Mouse (Mus musculus) kidney, embryonic 15.5 days (tissue): ENCODE data around the gene Chic1. TPM values are rescaled to one million over a fixed set of nuclear protein-coding genes. Genes with fewer than 3 reads are reported as not detected.

Experiments used
- ATAC-seq: fragments of 200-750 bp; cut with Nextera tagmentation; replicated peaks from 2 replicates; pipeline ENCODE4 v1.8.0; 2017; ENCODE audit warnings: moderate TSS enrichment; ENCODE audit not compliant: low FRiP score
- H3K27ac ChIP-seq: fragments of 300-500 bp; sonication (generic); 2 replicates; pipeline ENCODE4 v1.5.1; 2015; ENCODE audit warnings: mild to moderate bottlenecking, inconsistent platforms
- H3K27me3 ChIP-seq: fragments of 300-500 bp; sonication (generic); 2 replicates; pipeline ENCODE4 v1.6.1; 2015; ENCODE audit warnings: inconsistent platforms
- H3K36me3 ChIP-seq: fragments of 300-500 bp; sonication (generic); 2 replicates; pipeline ENCODE4 v1.6.1; 2015; ENCODE audit warnings: inconsistent platforms
- H3K4me1 ChIP-seq: fragments of 300-500 bp; sonication (generic); 2 replicates; pipeline ENCODE4 v1.6.1; 2015; ENCODE audit warnings: inconsistent platforms
- H3K4me2 ChIP-seq: fragments of 300-500 bp; sonication (generic); 2 replicates; pipeline ENCODE4 v1.6.1; 2015; ENCODE audit warnings: moderate library complexity, mild to moderate bottlenecking, inconsistent platforms
- H3K4me3 ChIP-seq: fragments of 300-500 bp; sonication (generic); replicated peaks from 2 replicates; pipeline ENCODE4 v1.5.1; 2015; ENCODE audit warnings: mild to moderate bottlenecking, inconsistent platforms
- H3K9ac ChIP-seq: fragments of 300-500 bp; sonication (generic); 2 replicates; pipeline ENCODE4 v1.6.1; 2015; ENCODE audit warnings: mild to moderate bottlenecking, inconsistent platforms
- H3K9me3 ChIP-seq: fragments of 300-500 bp; sonication (generic); replicated peaks from 2 replicates; pipeline ENCODE4 v1.6.1; 2016; ENCODE audit warnings: inconsistent platforms
- WGBS: fragments of 180-500 bp; shearing (Covaris S2); methylation state at CpG from one replicate; pipeline ENCODE4 v1.1.7; 2015; ENCODE audit warnings: mixed read lengths; 5-methylcytosine and 5-hydroxymethylcytosine counted together
- polyA plus RNA-seq: library from polyadenylated mRNA; unstranded; fragments of >200 nt; fragmentation: Nextera tagmentation; extraction: Ambion mirVana; gene quantifications from 2 replicates; pipeline ENCODE4 v1.2.1, GENCODE M21; 2015

Chic1 gene
- polyA plus RNA-seq, 1 experiment from 2014 or later = 3.8 TPM

GRCm38 (mm10) chrX:103368650-103369049, 12.4 kb downstream of the Chic1 start:
- WGBS = 73% methylated on average over 3 of the region's 3 CpGs

GRCm38 (mm10) chrX:103371221-103371620, 14.9 kb downstream of the Chic1 start:
- H3K4me1 ChIP-seq = no peaks in the 10 kb centered on the region
- no peaks in the 10 kb centered on the region for H3K9me3 ChIP-seq
- no peak for ATAC-seq
- no peak overlapping the region for H3K4me3 ChIP-seq
- 67% methylated on average over 2 of the region's 2 CpGs for WGBS
- no peak overlapping the region for H3K27ac ChIP-seq
- H3K27me3 ChIP-seq = peaks cover 30% of the 10 kb centered on the region; the same call in 1 of the 2 replicates
- no peak overlapping the region for H3K9ac ChIP-seq
- H3K4me2 ChIP-seq = no peak overlapping the region
- H3K36me3 ChIP-seq = no peaks in the 10 kb centered on the region

More at GRCm38 (mm10) chrX:103368650-103369049, 12.4 kb downstream of the Chic1 start:
- H3K4me3 ChIP-seq = no peak overlapping the region
- peaks cover 21% of the 10 kb centered on the region for H3K27me3 ChIP-seq
- no peak overlapping the region for H3K4me2 ChIP-seq
- ATAC-seq = no peak
- H3K36me3 ChIP-seq = no peaks in the 10 kb centered on the region
- H3K4me1 ChIP-seq = no peaks in the 10 kb centered on the region
- H3K9me3 ChIP-seq = no peaks in the 10 kb centered on the region
- no peak overlapping the region for H3K27ac ChIP-seq
- no peak overlapping the region for H3K9ac ChIP-seq

GRCm38 (mm10) chrX:103371627-103372026, 15.4 kb downstream of the Chic1 start:
- Histone ChIP-seq H3K4me3 (no peak overlapping the region), H3K4me1 (no peaks in the 10 kb centered on the region), H3K9me3 (no peaks in the 10 kb centered on the region), H3K9ac (no peak overlapping the region), H3K27ac (no peak overlapping the region), H3K36me3 (no peaks in the 10 kb centered on the region), H3K27me3 (peaks cover 31% of the 10 kb centered on the region; the same call in 1 of the 2 replicates), H3K4me2 (no peak overlapping the region)
- WGBS = 68% methylated on average over 2 of the region's 2 CpGs
- no peak for ATAC-seq

- H3K36me3 ChIP-seq = no peaks in the 10 kb centered on the region
- H3K27ac ChIP-seq = no peak overlapping the region
- no peak for ATAC-seq
- no peaks in the 10 kb centered on the region for H3K4me1 ChIP-seq
- no peak overlapping the region for H3K4me3 ChIP-seq
- no peak overlapping the region for H3K9ac ChIP-seq
- no peak overlapping the region for H3K4me2 ChIP-seq
- 61% methylated on average over 5 of the region's 5 CpGs for WGBS
- H3K9me3 ChIP-seq = no peaks in the 10 kb centered on the region
- peaks cover 30% of the 10 kb centered on the region; the same call in 1 of the 2 replicates for H3K27me3 ChIP-seq
Measured at GRCm38 (mm10) chrX:103374250-103374649, 18.0 kb downstream of the Chic1 start.

GRCm38 (mm10) chrX:103384528-103384927, 28.3 kb downstream of the Chic1 start:
- no peak for ATAC-seq
- no peak overlapping the region for H3K4me2 ChIP-seq
- peaks cover 41% of the 10 kb centered on the region for H3K27me3 ChIP-seq
- WGBS = 82% methylated on average over 3 of the region's 3 CpGs
- no peak overlapping the region for H3K9ac ChIP-seq
- no peak overlapping the region for H3K4me3 ChIP-seq
- no peaks in the 10 kb centered on the region for H3K4me1 ChIP-seq
- H3K36me3 ChIP-seq = no peaks in the 10 kb centered on the region
- H3K9me3 ChIP-seq = no peaks in the 10 kb centered on the region
- no peak overlapping the region for H3K27ac ChIP-seq

GRCm38 (mm10) chrX:103388131-103388530, 31.9 kb downstream of the Chic1 start:
- H3K9ac ChIP-seq = no peak overlapping the region
- no peak overlapping the region for H3K4me2 ChIP-seq
- no peak overlapping the region for H3K27ac ChIP-seq
- no peaks in the 10 kb centered on the region for H3K9me3 ChIP-seq
- no peaks in the 10 kb centered on the region for H3K36me3 ChIP-seq
- peaks cover 33% of the 10 kb centered on the region for H3K27me3 ChIP-seq
- no peak overlapping the region for H3K4me3 ChIP-seq
- 74% methylated on average over 3 of the region's 3 CpGs for WGBS
- ATAC-seq = no peak
- H3K4me1 ChIP-seq = no peaks in the 10 kb centered on the region

- Histone ChIP-seq H3K9ac (no peak overlapping the region), H3K4me3 (no peak overlapping the region), H3K27ac (no peak overlapping the region), H3K36me3 (no peaks in the 10 kb centered on the region), H3K9me3 (no peaks in the 10 kb centered on the region), H3K4me2 (no peak overlapping the region), H3K27me3 (peaks cover 39% of the 10 kb centered on the region), H3K4me1 (no peaks in the 10 kb centered on the region)
- 66% methylated on average over 1 of the region's 1 CpGs for WGBS
- ATAC-seq = no peak
Measured at GRCm38 (mm10) chrX:103393841-103394240, 37.6 kb downstream of the Chic1 start.

GRCm38 (mm10) chrX:103405021-103405420, 48.7 kb downstream of the Chic1 start:
- WGBS = 48% methylated on average over 13 of the region's 13 CpGs
- no peak for ATAC-seq

GRCm38 (mm10) chrX:103414167-103414566, 57.9 kb downstream of the Chic1 start, which contains the start of gene Tsx:
Gene Tsx, plus strand, starts transcription at chrX:103414467.
- no peaks in the 10 kb centered on the region for H3K4me1 ChIP-seq
- no peak within 1 kb of the TSS for H3K4me3 ChIP-seq
- ATAC-seq = no peak
- peaks cover 50% of the 10 kb centered on the region for H3K27me3 ChIP-seq
- H3K4me2 ChIP-seq = no peak within 1 kb of the TSS
- 75% methylated on average over 5 of the region's 5 CpGs for WGBS
- no peaks in the 10 kb centered on the region for H3K9me3 ChIP-seq
- H3K36me3 ChIP-seq = no peaks in the 10 kb centered on the region
- H3K9ac ChIP-seq = no peak within 1 kb of the TSS
- H3K27ac ChIP-seq = no peak within 1 kb of the TSS

More at GRCm38 (mm10) chrX:103405021-103405420, 48.7 kb downstream of the Chic1 start:
- Histone ChIP-seq H3K27ac (no peak overlapping the region), H3K9ac (no peak overlapping the region), H3K36me3 (no peaks in the 10 kb centered on the region), H3K27me3 (peaks cover 25% of the 10 kb centered on the region), H3K4me3 (no peak overlapping the region), H3K4me2 (0 out of 2 replicates have a peak overlapping the region, but pooled peaks have one; percentile 12), H3K9me3 (no peaks in the 10 kb centered on the region), H3K4me1 (no peaks in the 10 kb centered on the region)

- no peaks in the 10 kb centered on the region for H3K36me3 ChIP-seq
- 94% methylated on average over 2 of the region's 2 CpGs for WGBS
Measured at GRCm38 (mm10) chrX:103421710-103422109, 65.4 kb downstream of the Chic1 start, which contains the start of gene Gm26992. Gene Gm26992, plus strand, starts transcription at chrX:103422010.

GRCm38 (mm10) chrX:103427677-103428076, 71.4 kb downstream of the Chic1 start:
- Histone ChIP-seq H3K4me3 (no peak overlapping the region), H3K9ac (no peak overlapping the region), H3K27ac (no peak overlapping the region), H3K27me3 (peaks cover 36% of the 10 kb centered on the region), H3K4me2 (no peak overlapping the region), H3K36me3 (no peaks in the 10 kb centered on the region), H3K9me3 (no peaks in the 10 kb centered on the region), H3K4me1 (no peaks in the 10 kb centered on the region)
- ATAC-seq = no peak
- WGBS = 73% methylated on average over 7 of the region's 7 CpGs

More at GRCm38 (mm10) chrX:103421710-103422109, 65.4 kb downstream of the Chic1 start, which contains the start of gene Gm26992:
- H3K4me1 ChIP-seq = no peaks in the 10 kb centered on the region
- no peak within 1 kb of the TSS for H3K27ac ChIP-seq
- H3K27me3 ChIP-seq = peaks cover 30% of the 10 kb centered on the region
- no peak within 1 kb of the TSS for H3K4me2 ChIP-seq
- no peak for ATAC-seq
- no peak within 1 kb of the TSS for H3K9ac ChIP-seq
- no peak within 1 kb of the TSS for H3K4me3 ChIP-seq
- H3K9me3 ChIP-seq = no peaks in the 10 kb centered on the region

- H3K9me3 ChIP-seq = no peaks in the 10 kb centered on the region
- H3K9ac ChIP-seq = no peak overlapping the region
- H3K27ac ChIP-seq = no peak overlapping the region
- WGBS = 72% methylated on average over 7 of the region's 7 CpGs
- H3K27me3 ChIP-seq = peaks cover 47% of the 10 kb centered on the region
- ATAC-seq = no peak
- H3K36me3 ChIP-seq = no peaks in the 10 kb centered on the region
- no peak overlapping the region for H3K4me3 ChIP-seq
- H3K4me1 ChIP-seq = no peaks in the 10 kb centered on the region
- H3K4me2 ChIP-seq = no peak overlapping the region
Measured at GRCm38 (mm10) chrX:103432293-103432692, 76.0 kb downstream of the Chic1 start.

- H3K4me1 ChIP-seq = no peaks in the 10 kb centered on the region
- ATAC-seq = no peak
- 20% methylated on average over 9 of the region's 9 CpGs for WGBS
Measured at GRCm38 (mm10) chrX:103438023-103438422, 81.7 kb downstream of the Chic1 start.

More at GRCm38 (mm10) chrX:103438023-103438422, 81.7 kb downstream of the Chic1 start:
- no peak overlapping the region for H3K4me3 ChIP-seq
- H3K27me3 ChIP-seq = peaks cover 59% of the 10 kb centered on the region
- no peak overlapping the region for H3K27ac ChIP-seq
- H3K9ac ChIP-seq = no peak overlapping the region
- no peak overlapping the region for H3K4me2 ChIP-seq
- H3K36me3 ChIP-seq = no peaks in the 10 kb centered on the region
- no peaks in the 10 kb centered on the region for H3K9me3 ChIP-seq
